Mouse (Mus musculus): Measurements from ENCODE around the gene Lrp6. TPM values are rescaled to one million over a fixed set of nuclear protein-coding genes. Genes with fewer than 3 reads are reported as not detected.

Lrp6 gene
- polyA plus RNA-seq, 1 experiment from 2014 or later, result 32.8 TPM

GRCm38 (mm10) chr6:134584616-134585015 lies 17.9 kb upstream of the Lrp6 start:
- Histone ChIP-seq H3K9ac (ENCODE audit: low read length) (no peak overlapping the region), H3K4me1 (ENCODE audit: control insufficient read depth, insufficient read depth, low read length) (no peaks in the 10 kb centered on the region), H3K27ac (replicated peaks; ENCODE audit: low read depth, low read length) (no peak overlapping the region), H3K9me3 (ENCODE audit: control insufficient read depth, low read length) (no peaks in the 10 kb centered on the region), H3K36me3 (ENCODE audit: control insufficient read depth, insufficient read depth, low read length) (no peaks in the 10 kb centered on the region), H3K4me2 (ENCODE audit: low read depth, severe bottlenecking) (no peak overlapping the region), H3K27me3 (ENCODE audit: control insufficient read depth, insufficient read depth, low read length) (no peaks in the 10 kb centered on the region), H3K4me3 (ENCODE audit: low read depth, low read length) (no peak overlapping the region)
- ATAC-seq (ENCODE audit: insufficient number of reproducible peaks, low FRiP score, low TSS enrichment, low read depth), result no peak
- WGBS, result 87% methylated on average over 2 of the region's 2 CpGs
- no peak for DNase-seq (ENCODE audit: low spot score)

GRCm38 (mm10) chr6:134582110-134582509 lies 15.3 kb upstream of the Lrp6 start:
- no peak overlapping the region for H3K27ac ChIP-seq (replicated peaks; ENCODE audit: low read depth, low read length)
- no peak overlapping the region for H3K4me2 ChIP-seq (ENCODE audit: low read depth, severe bottlenecking)
- no peaks in the 10 kb centered on the region for H3K27me3 ChIP-seq (ENCODE audit: control insufficient read depth, insufficient read depth, low read length)
- H3K9ac ChIP-seq (ENCODE audit: low read length), result no peak overlapping the region
- no peak overlapping the region for H3K4me3 ChIP-seq (ENCODE audit: low read depth, low read length)
- H3K36me3 ChIP-seq (ENCODE audit: control insufficient read depth, insufficient read depth, low read length), result no peaks in the 10 kb centered on the region
- no peaks in the 10 kb centered on the region for H3K9me3 ChIP-seq (ENCODE audit: control insufficient read depth, low read length)
- DNase-seq (ENCODE audit: low spot score) (no peak), ATAC-seq (ENCODE audit: insufficient number of reproducible peaks, low FRiP score, low TSS enrichment, low read depth) (no peak)
- H3K4me1 ChIP-seq (ENCODE audit: control insufficient read depth, insufficient read depth, low read length), result no peaks in the 10 kb centered on the region
- 89% methylated on average over 5 of the region's 5 CpGs for WGBS

DNA sequence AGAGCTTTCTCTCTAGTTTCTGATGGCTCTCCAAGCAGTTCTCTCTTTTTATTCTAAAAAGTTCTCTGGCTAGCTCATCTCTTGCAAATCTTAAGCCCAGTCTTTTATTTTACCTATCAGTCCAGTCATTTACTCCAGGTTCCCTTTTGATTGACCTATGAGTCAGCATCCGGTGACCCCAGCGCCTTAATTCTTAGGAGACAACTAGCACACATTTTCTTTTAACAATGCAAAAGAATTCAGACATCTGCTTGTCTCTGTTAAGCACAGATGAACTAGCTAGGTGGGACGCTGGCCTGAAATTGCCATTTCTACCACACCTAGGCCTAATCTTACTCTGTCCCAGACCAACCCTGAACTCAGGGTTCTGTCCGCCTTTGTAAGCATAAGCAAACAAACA lies 12.7 kb upstream of the Lrp6 start:
- 89% methylated on average over 4 of the region's 4 CpGs for WGBS
- no peak for DNase-seq (ENCODE audit: low spot score)
- Histone ChIP-seq H3K4me3 (ENCODE audit: low read depth, low read length) (no peak overlapping the region), H3K27ac (replicated peaks; ENCODE audit: low read depth, low read length) (no peak overlapping the region), H3K9ac (ENCODE audit: low read length) (no peak overlapping the region), H3K36me3 (ENCODE audit: control insufficient read depth, insufficient read depth, low read length) (no peaks in the 10 kb centered on the region), H3K4me1 (ENCODE audit: control insufficient read depth, insufficient read depth, low read length) (no peaks in the 10 kb centered on the region), H3K9me3 (ENCODE audit: control insufficient read depth, low read length) (no peaks in the 10 kb centered on the region), H3K27me3 (ENCODE audit: control insufficient read depth, insufficient read depth, low read length) (no peaks in the 10 kb centered on the region), H3K4me2 (ENCODE audit: low read depth, severe bottlenecking) (no peak overlapping the region)
- ATAC-seq (ENCODE audit: insufficient number of reproducible peaks, low FRiP score, low TSS enrichment, low read depth), result no peak

GRCm38 (mm10) chr6:134578039-134578438 lies 11.3 kb upstream of the Lrp6 start:
- no peaks in the 10 kb centered on the region for H3K27me3 ChIP-seq (ENCODE audit: control insufficient read depth, insufficient read depth, low read length)
- DNase-seq (ENCODE audit: low spot score), result no peak
- no peak overlapping the region for H3K4me3 ChIP-seq (ENCODE audit: low read depth, low read length)
- H3K36me3 ChIP-seq (ENCODE audit: control insufficient read depth, insufficient read depth, low read length), result no peaks in the 10 kb centered on the region
- WGBS, result 71% methylated on average over 6 of the region's 6 CpGs
- no peaks in the 10 kb centered on the region for H3K4me1 ChIP-seq (ENCODE audit: control insufficient read depth, insufficient read depth, low read length)
- no peak overlapping the region for H3K27ac ChIP-seq (replicated peaks; ENCODE audit: low read depth, low read length)
- ATAC-seq (ENCODE audit: insufficient number of reproducible peaks, low FRiP score, low TSS enrichment, low read depth), result no peak
- no peaks in the 10 kb centered on the region for H3K9me3 ChIP-seq (ENCODE audit: control insufficient read depth, low read length)
- no peak overlapping the region for H3K9ac ChIP-seq (ENCODE audit: low read length)
- H3K4me2 ChIP-seq (ENCODE audit: low read depth, severe bottlenecking), result no peak overlapping the region

- Histone ChIP-seq H3K4me1 (ENCODE audit: control insufficient read depth, insufficient read depth, low read length) (no peaks in the 10 kb centered on the region), H3K9me3 (ENCODE audit: control insufficient read depth, low read length) (no peaks in the 10 kb centered on the region), H3K9ac (ENCODE audit: low read length) (no peak overlapping the region), H3K27me3 (ENCODE audit: control insufficient read depth, insufficient read depth, low read length) (no peaks in the 10 kb centered on the region), H3K4me2 (ENCODE audit: low read depth, severe bottlenecking) (no peak overlapping the region), H3K36me3 (ENCODE audit: control insufficient read depth, insufficient read depth, low read length) (no peaks in the 10 kb centered on the region), H3K27ac (replicated peaks; ENCODE audit: low read depth, low read length) (no peak overlapping the region), H3K4me3 (ENCODE audit: low read depth, low read length) (no peak overlapping the region)
- 76% methylated on average over 3 of the region's 3 CpGs for WGBS
- DNase-seq (ENCODE audit: low spot score) (no peak), ATAC-seq (ENCODE audit: insufficient number of reproducible peaks, low FRiP score, low TSS enrichment, low read depth) (no peak)
Observed at GRCm38 (mm10) chr6:134575288-134575741, 8.6 kb upstream of the Lrp6 start.

DNA sequence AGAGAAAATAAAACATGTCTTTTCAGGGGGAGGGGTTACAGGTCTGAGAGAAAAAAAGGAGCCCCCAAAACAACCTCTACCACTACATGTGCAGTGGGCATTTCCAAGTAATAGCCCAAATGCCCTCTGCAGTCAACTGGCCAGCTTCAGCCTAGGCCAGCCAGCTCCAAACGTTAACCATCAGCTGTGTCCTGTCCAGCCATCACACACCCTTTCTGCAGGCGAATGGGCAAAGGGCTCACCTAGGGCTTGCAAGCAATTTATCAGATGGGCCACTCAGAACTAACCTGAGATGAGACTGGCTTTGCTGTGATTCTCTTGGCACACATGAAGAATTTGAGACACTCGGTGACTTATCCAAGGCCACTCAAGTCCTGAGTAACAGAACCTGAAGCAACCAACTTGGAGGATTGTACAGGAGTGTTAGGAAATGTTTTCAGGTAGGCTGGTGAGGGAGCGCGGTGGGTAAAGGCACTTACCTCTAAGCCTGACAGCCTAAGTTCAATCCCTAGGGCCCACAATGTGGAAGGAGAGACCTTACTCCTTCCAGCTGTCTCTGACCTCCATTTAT lies 1.3 kb upstream of the Lrp6 start:
- H3K9ac ChIP-seq (ENCODE audit: low read length), result no peak overlapping the region
- peaks cover 9% of the 10 kb centered on the region; the same call in 1 of the 2 replicates for H3K4me1 ChIP-seq (ENCODE audit: control insufficient read depth, insufficient read depth, low read length)
- H3K9me3 ChIP-seq (ENCODE audit: control insufficient read depth, low read length), result no peaks in the 10 kb centered on the region
- H3K27me3 ChIP-seq (ENCODE audit: control insufficient read depth, insufficient read depth, low read length), result no peaks in the 10 kb centered on the region
- no peaks in the 10 kb centered on the region for H3K36me3 ChIP-seq (ENCODE audit: control insufficient read depth, insufficient read depth, low read length)
- H3K4me3 ChIP-seq (ENCODE audit: low read depth, low read length), result no peak overlapping the region
- no peak overlapping the region for H3K4me2 ChIP-seq (ENCODE audit: low read depth, severe bottlenecking)
- 80% methylated on average over 5 of the region's 5 CpGs for WGBS
- no peak overlapping the region for H3K27ac ChIP-seq (replicated peaks; ENCODE audit: low read depth, low read length)
- ATAC-seq (ENCODE audit: insufficient number of reproducible peaks, low FRiP score, low TSS enrichment, low read depth) (0 out of 2 replicates have a peak, but pooled peaks have one; percentile 22), DNase-seq (ENCODE audit: low spot score) (no peak)

GRCm38 (mm10) chr6:134566248-134566817 lies 432 bp downstream of the Lrp6 start:
- no peaks in the 10 kb centered on the region for H3K36me3 ChIP-seq (ENCODE audit: control insufficient read depth, insufficient read depth, low read length)
- H3K9me3 ChIP-seq (ENCODE audit: control insufficient read depth, low read length), result no peaks in the 10 kb centered on the region
- H3K27me3 ChIP-seq (ENCODE audit: control insufficient read depth, insufficient read depth, low read length), result no peaks in the 10 kb centered on the region
- peak overlapping the region; percentile 81 for H3K4me2 ChIP-seq (ENCODE audit: low read depth, severe bottlenecking)
- peak overlapping the region; percentile 83 for H3K4me3 ChIP-seq (ENCODE audit: low read depth, low read length)
- H3K4me1 ChIP-seq (ENCODE audit: control insufficient read depth, insufficient read depth, low read length), result peaks cover 9% of the 10 kb centered on the region; the same call in 1 of the 2 replicates
- ATAC-seq (ENCODE audit: insufficient number of reproducible peaks, low FRiP score, low TSS enrichment, low read depth) (peak; percentile 49; the same call in 1 of the 2 replicates), DNase-seq (ENCODE audit: low spot score) (no peak)
- peak overlapping the region; percentile 100 for H3K9ac ChIP-seq (ENCODE audit: low read length)
- peak overlapping the region; percentile 98 for H3K27ac ChIP-seq (replicated peaks; ENCODE audit: low read depth, low read length)
- under 1% methylated on average over 37 of the region's 64 CpGs for WGBS

GRCm38 (mm10) chr6:134565606-134566247 lies 1.0 kb downstream of the Lrp6 start:
- no peak for ATAC-seq (ENCODE audit: insufficient number of reproducible peaks, low FRiP score, low TSS enrichment, low read depth)
- Histone ChIP-seq H3K4me2 (ENCODE audit: low read depth, severe bottlenecking) (peak overlapping the region; percentile 81), H3K4me1 (ENCODE audit: control insufficient read depth, insufficient read depth, low read length) (peaks cover 9% of the 10 kb centered on the region; the same call in 1 of the 2 replicates), H3K9me3 (ENCODE audit: control insufficient read depth, low read length) (no peaks in the 10 kb centered on the region), H3K27me3 (ENCODE audit: control insufficient read depth, insufficient read depth, low read length) (no peaks in the 10 kb centered on the region), H3K27ac (replicated peaks; ENCODE audit: low read depth, low read length) (peak overlapping the region; percentile 98), H3K4me3 (ENCODE audit: low read depth, low read length) (peak overlapping the region; percentile 83), H3K36me3 (ENCODE audit: control insufficient read depth, insufficient read depth, low read length) (no peaks in the 10 kb centered on the region), H3K9ac (ENCODE audit: low read length) (peak overlapping the region; percentile 100)
- WGBS, result 2% methylated on average over 19 of the region's 19 CpGs
- DNase-seq (ENCODE audit: low spot score), result peak; percentile 36
